Mouse (Mus musculus) G1E (cell line): Measurements from ENCODE around the gene Nr2c2ap.

ENCODE experiments used
- CTCF ChIP-seq: IDR thresholded peaks from 2 replicates; pipeline ENCODE4 v1.5.1; 2012; ENCODE audit warnings: low read depth, low read length, inconsistent platforms, mixed read lengths
- GATA1 ChIP-seq: IDR thresholded peaks from 2 replicates; pipeline ENCODE4 v1.6.1; 2012; ENCODE audit warnings: borderline replicate concordance, low read length, inconsistent platforms, mixed read lengths
- GATA2 ChIP-seq: IDR thresholded peaks from 2 replicates; pipeline ENCODE4 v1.6.1; 2012; ENCODE audit warnings: low read depth, low read length, inconsistent platforms, borderline replicate concordance
- POLR2AphosphoS5 ChIP-seq: IDR thresholded peaks from 2 replicates; pipeline ENCODE4 v1.6.1; 2012; ENCODE audit warnings: low read depth, low read length, inconsistent platforms; ENCODE audit not compliant: insufficient replicate concordance
- TAL1 ChIP-seq: conservative IDR thresholded peaks from 2 replicates; pipeline ENCODE4 v1.6.1; 2012; ENCODE audit warnings: low read depth, low read length, inconsistent platforms, mixed read lengths

DNA sequence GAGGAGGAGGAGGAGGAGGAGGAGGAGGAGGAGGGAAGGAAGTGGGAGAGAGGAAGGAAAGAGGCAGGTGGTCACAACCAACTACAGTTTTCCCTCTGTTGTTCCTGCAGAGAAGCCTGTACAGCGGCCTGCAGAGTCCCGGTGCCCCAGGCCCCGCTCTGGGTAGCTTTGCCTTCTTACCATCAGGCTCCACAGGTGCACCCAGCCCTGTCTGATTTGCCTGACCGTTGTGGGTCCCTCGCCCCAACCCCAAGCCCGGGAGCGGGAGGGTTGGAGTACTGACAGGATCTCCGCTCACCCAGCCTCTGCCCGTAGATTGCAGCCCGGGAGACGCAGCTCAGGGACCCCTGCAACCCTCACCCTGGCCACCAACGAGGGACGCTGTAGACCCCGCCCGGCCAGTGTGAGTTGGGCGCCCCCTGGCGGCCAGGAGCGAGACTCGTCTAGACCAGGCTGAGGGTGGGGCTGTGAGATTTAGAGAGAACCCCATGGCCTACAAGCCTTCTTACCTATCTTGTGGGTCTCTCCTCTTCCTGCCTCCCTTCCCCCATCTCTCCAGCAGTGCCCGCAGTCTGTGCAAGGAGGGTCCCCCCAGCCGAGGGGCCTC is 35.5 kb downstream of the Nr2c2ap start:
- peak; percentile 60 for TF ChIP-seq CTCF
- TF ChIP-seq TAL1 = no peak
- no peak for TF ChIP-seq POLR2AphosphoS5
- no peak for TF ChIP-seq GATA2
- TF ChIP-seq GATA1 = no peak
